In genomic region chr5:130003229-130003628, GRCm38 (mm10) we compare ENCODE assay signal across 7 mouse cellular contexts. TPM values are rescaled to one million over a fixed set of nuclear protein-coding genes. Genes with fewer than 3 reads are reported as not detected.
A peak's percentile ranks its signal among the peaks of the same experiment; 100 is the strongest.
DNase-seq lines count a peak whose midpoint lies in the region; ATAC-seq and TF ChIP-seq lines count a peak whose summit lies in the region.

No protein-coding gene starts in this region.

- H3K9ac ChIP-seq in lung, postnatal 0 days (replicated peaks; ENCODE audit: low read depth): no peak overlapping the region
- H3K9ac ChIP-seq in forebrain, embryonic 15.5 days (replicated peaks): no peak overlapping the region
- H3K9ac ChIP-seq in liver, embryonic 13.5 days: peak overlapping the region; percentile 85

- H3K27me3 ChIP-seq in lung, postnatal 0 days (replicated peaks; ENCODE audit: insufficient read depth, low read length): no peaks in the 10 kb centered on the region
- no peaks in the 10 kb centered on the region for H3K27me3 ChIP-seq in forebrain, embryonic 15.5 days
- no peaks in the 10 kb centered on the region for H3K27me3 ChIP-seq in liver, embryonic 13.5 days

- peak overlapping the region; percentile 43 for H3K4me3 ChIP-seq in lung, postnatal 0 days (ENCODE audit: low read depth, low read length)
- peak overlapping the region; percentile 49; the same call in 1 of the 2 replicates for H3K4me3 ChIP-seq in forebrain, embryonic 15.5 days
- peak overlapping the region; percentile 73; the same call in 1 of the 2 replicates for H3K4me3 ChIP-seq in liver, embryonic 13.5 days (replicated peaks)

- no peak for TF ChIP-seq EP300 in lung, postnatal 0 days (IDR thresholded peaks at IDR 0.05)

- H3K36me3 ChIP-seq in lung, postnatal 0 days (ENCODE audit: insufficient read depth, low read length): no peaks in the 10 kb centered on the region
- no peaks in the 10 kb centered on the region for H3K36me3 ChIP-seq in forebrain, embryonic 15.5 days
- peaks cover 11% of the 10 kb centered on the region; the same call in 1 of the 2 replicates for H3K36me3 ChIP-seq in liver, embryonic 13.5 days

- 18% methylated on average over 7 of the region's 7 CpGs for WGBS in lung, postnatal 0 days
- 79% methylated on average over 7 of the region's 7 CpGs for WGBS in forebrain, embryonic 15.5 days
- WGBS in liver, embryonic 13.5 days (ENCODE audit: insufficient replicate concordance): 37% methylated on average over 7 of the region's 7 CpGs

- H3K9me3 ChIP-seq in lung, postnatal 0 days (ENCODE audit: low read length): no peaks in the 10 kb centered on the region
- H3K9me3 ChIP-seq in forebrain, embryonic 15.5 days: no peaks in the 10 kb centered on the region
- H3K9me3 ChIP-seq in liver, embryonic 13.5 days (replicated peaks): no peaks in the 10 kb centered on the region

- peak overlapping the region; percentile 67 for H3K4me2 ChIP-seq in lung, postnatal 0 days (replicated peaks; ENCODE audit: low read depth, low read length)
- peak overlapping the region; percentile 81; the same call in 1 of the 2 replicates for H3K4me2 ChIP-seq in forebrain, embryonic 15.5 days (replicated peaks)
- peak overlapping the region; percentile 88 for H3K4me2 ChIP-seq in liver, embryonic 13.5 days

- ATAC-seq in lung, postnatal 0 days: peak; percentile 23
- ATAC-seq in forebrain, embryonic 15.5 days (replicated peaks): no peak
- 0 out of 2 replicates have a peak, but pooled peaks have one; percentile 2 for ATAC-seq in liver, embryonic 13.5 days (ENCODE audit: low read depth)

- peak; percentile 26 for DNase-seq in lung, postnatal 0 days (ENCODE audit: low spot score)
- DNase-seq in lung, postnatal 14 days: no peak
- no peak for DNase-seq in liver, embryonic 13.5 days
- peak; percentile 28 for DNase-seq in yolk sac, embryonic 10.5 days (ENCODE audit: low spot score)
- no peak for DNase-seq in adrenal gland, adult 18-20 months (ENCODE audit: low spot score in 2 of 2)
- DNase-seq in gastrocnemius, adult 8-10 months (ENCODE audit: low spot score in 2 of 2): no peak

- H3K4me1 ChIP-seq in lung, postnatal 0 days (ENCODE audit: insufficient read depth, low read depth, low read length): peaks cover 6% of the 10 kb centered on the region; the same call in 1 of the 2 replicates
- H3K4me1 ChIP-seq in forebrain, embryonic 15.5 days: peaks cover 4% of the 10 kb centered on the region
- H3K4me1 ChIP-seq in liver, embryonic 13.5 days (replicated peaks): peaks cover 36% of the 10 kb centered on the region

- H3K27ac ChIP-seq in lung, postnatal 0 days (ENCODE audit: low read length): peak overlapping the region; percentile 79
- H3K27ac ChIP-seq in forebrain, embryonic 15.5 days (replicated peaks): no peak overlapping the region
- peak overlapping the region; percentile 76 for H3K27ac ChIP-seq in liver, embryonic 13.5 days

- TF ChIP-seq CTCF in lung, postnatal 0 days (IDR thresholded peaks at IDR 0.05): no peak

RNA-seq across cellular contexts. Expression of gene Gusb, which starts 0.4 kb away (rescaled TPM):
- polyA plus RNA-seq in lung, postnatal 0 days (2015; fragmentation: Nextera tagmentation; extraction: Ambion mirVana): 49.0 and 50.0 TPM in 2 replicates
- polyA plus RNA-seq in forebrain, embryonic 15.5 days (2015; fragmentation: Nextera tagmentation; extraction: Ambion mirVana): 17.6 TPM in 2 replicates
- polyA plus RNA-seq in liver, embryonic 13.5 days (2015; fragmentation: Nextera tagmentation; extraction: Ambion mirVana): 42.0 and 47.9 TPM in 2 replicates
- total RNA-seq in adrenal gland, adult 18-20 months (2021): 10 to 100 TPM; 48.8 to 52.0 TPM
- total RNA-seq in gastrocnemius, adult 8-10 months (2022): 1 to 10 TPM; 7.2 to 9.1 (median 8.4) TPM

RNA-seq across cellular contexts. Expression of gene Asl, which starts 25.8 kb away (rescaled TPM):
- 27.3 and 29.7 TPM in 2 replicates for polyA plus RNA-seq in lung, postnatal 0 days (2015; fragmentation: Nextera tagmentation; extraction: Ambion mirVana)
- polyA plus RNA-seq in forebrain, embryonic 15.5 days (2015; fragmentation: Nextera tagmentation; extraction: Ambion mirVana): 23.1 and 29.5 TPM in 2 replicates
- polyA plus RNA-seq in liver, embryonic 13.5 days (2015; fragmentation: Nextera tagmentation; extraction: Ambion mirVana): 37.8 and 45.2 TPM in 2 replicates
- 100 to 1,000 TPM in 1 of 2 experiments, 10 to 100 TPM in 1; 80.6 to 121 TPM for total RNA-seq in adrenal gland, adult 18-20 months (2021)
- 10 to 100 TPM in 3 of 4 experiments, 1 to 10 TPM in 1; 8.4 to 16.5 (median 11.7) TPM for total RNA-seq in gastrocnemius, adult 8-10 months (2022)

RNA-seq across cellular contexts. Expression of gene Crcp, which starts 25.9 kb away (rescaled TPM):
- 31.0 and 31.5 TPM in 2 replicates for polyA plus RNA-seq in lung, postnatal 0 days (2015; fragmentation: Nextera tagmentation; extraction: Ambion mirVana)
- polyA plus RNA-seq in forebrain, embryonic 15.5 days (2015; fragmentation: Nextera tagmentation; extraction: Ambion mirVana): 72.9 and 82.8 TPM in 2 replicates
- polyA plus RNA-seq in liver, embryonic 13.5 days (2015; fragmentation: Nextera tagmentation; extraction: Ambion mirVana): 31.6 and 34.4 TPM in 2 replicates
- total RNA-seq in adrenal gland, adult 18-20 months (2021): 10 to 100 TPM; 26.0 to 40.2 TPM
- 10 to 100 TPM; 18.0 to 22.5 (median 20.7) TPM for total RNA-seq in gastrocnemius, adult 8-10 months (2022)

Comparison
In these comparisons a context has a peak if more than half of its experiments do, and no peak if none do; other contexts are left out.
1. DNase-seq: peak in lung, postnatal 0 days (single experiment) and yolk sac, embryonic 10.5 days (single experiment); none in lung, postnatal 14 days (single experiment), liver, embryonic 13.5 days (single experiment), adrenal gland, adult 18-20 months (0 of 2) and gastrocnemius, adult 8-10 months (0 of 2).
2. Peak in every context shown above with its lines, with median percentiles within 50 percentile points of each other: H3K4me2 ChIP-seq and H3K4me3 ChIP-seq.